ENCODE assay signal across 9 mouse cellular contexts in the genomic region with DNA sequence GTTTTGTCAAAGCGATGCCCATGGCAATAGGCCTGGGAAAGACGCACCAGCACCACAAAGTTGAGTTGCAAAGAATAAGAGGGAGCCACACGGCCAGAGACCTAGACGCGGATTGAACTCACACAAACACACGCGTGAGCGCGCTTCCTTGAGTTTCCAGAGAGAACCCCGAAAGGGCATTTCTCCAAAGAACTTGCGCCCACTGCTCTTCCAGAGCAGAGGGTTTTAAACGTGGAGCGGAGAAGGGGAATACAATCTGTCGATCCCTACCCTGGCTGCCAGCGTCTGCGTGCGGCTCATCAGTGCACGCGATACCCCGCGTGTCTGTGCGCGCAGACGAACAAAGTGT. TPM values are rescaled to one million over a fixed set of nuclear protein-coding genes. Genes with fewer than 3 reads are reported as not detected.
DNase-seq lines count a peak whose midpoint lies in the region; ATAC-seq lines count a peak whose summit lies in the region.
"Had no signal": no experiment of that assay in that cellular context is flagged by ENCODE, and none has a peak within 500 bp of the region (broad histone marks: within the 10 kb centered on the region; RNA-seq: fewer than 3 reads in every experiment).

No protein-coding gene starts in this region.

- H3K36me3 ChIP-seq in heart, embryonic 16.5 days (ENCODE audit: control insufficient read depth, insufficient read depth), result no peaks in the 10 kb centered on the region
- no peaks in the 10 kb centered on the region for H3K36me3 ChIP-seq in embryonic facial prominence, embryonic 11.5 days (replicated peaks; ENCODE audit: control insufficient read depth, insufficient read depth, low read depth, low read length)
- H3K36me3 ChIP-seq in intestine, embryonic 15.5 days, result no peaks in the 10 kb centered on the region
- no peaks in the 10 kb centered on the region for H3K36me3 ChIP-seq in neural tube, embryonic 12.5 days

- peak overlapping the region; percentile 52 for H3K4me3 ChIP-seq in heart, embryonic 16.5 days (ENCODE audit: low read length)
- H3K4me3 ChIP-seq in embryonic facial prominence, embryonic 11.5 days (ENCODE audit: low read depth, low read length), result peak overlapping the region; percentile 42
- H3K4me3 ChIP-seq in intestine, embryonic 15.5 days (replicated peaks), result peak overlapping the region; percentile 31; the same call in 1 of the 2 replicates
- H3K4me3 ChIP-seq in neural tube, embryonic 12.5 days, result peak overlapping the region; percentile 37

- no peak overlapping the region for H3K9ac ChIP-seq in heart, embryonic 16.5 days (ENCODE audit: low read length)
- H3K9ac ChIP-seq in embryonic facial prominence, embryonic 11.5 days (replicated peaks; ENCODE audit: low read length), result peak overlapping the region; percentile 52; the same call in 1 of the 2 replicates
- no peak overlapping the region for H3K9ac ChIP-seq in intestine, embryonic 15.5 days
- no peak overlapping the region for H3K9ac ChIP-seq in neural tube, embryonic 12.5 days

- H3K4me2 ChIP-seq in heart, embryonic 16.5 days (ENCODE audit: low read depth, low read length), result peak overlapping the region; percentile 69
- peak overlapping the region; percentile 77 for H3K4me2 ChIP-seq in embryonic facial prominence, embryonic 11.5 days (ENCODE audit: low read depth, low read length)
- H3K4me2 ChIP-seq in intestine, embryonic 15.5 days (replicated peaks), result peak overlapping the region; percentile 69
- peak overlapping the region; percentile 70 for H3K4me2 ChIP-seq in neural tube, embryonic 12.5 days (replicated peaks)

- no peak overlapping the region for H3K27ac ChIP-seq in heart, embryonic 16.5 days (ENCODE audit: low read length)
- H3K27ac ChIP-seq in embryonic facial prominence, embryonic 11.5 days (replicated peaks; ENCODE audit: low read depth, low read length), result no peak overlapping the region
- no peak overlapping the region for H3K27ac ChIP-seq in intestine, embryonic 15.5 days
- H3K27ac ChIP-seq in neural tube, embryonic 12.5 days, result no peak overlapping the region

- WGBS in heart, embryonic 16.5 days, result 1% methylated on average over 24 of the region's 24 CpGs
- WGBS in embryonic facial prominence, embryonic 11.5 days, result under 1% methylated on average over 24 of the region's 24 CpGs
- 1% methylated on average over 24 of the region's 24 CpGs for WGBS in intestine, embryonic 15.5 days
- WGBS in neural tube, embryonic 12.5 days, result 1% methylated on average over 24 of the region's 24 CpGs

- H3K4me1 ChIP-seq in heart, embryonic 16.5 days (ENCODE audit: control insufficient read depth, insufficient read depth, low read length), result peaks cover 12% of the 10 kb centered on the region
- H3K4me1 ChIP-seq in embryonic facial prominence, embryonic 11.5 days (ENCODE audit: control insufficient read depth, insufficient read depth, low read length), result peaks cover 9% of the 10 kb centered on the region; the same call in 1 of the 2 replicates
- H3K4me1 ChIP-seq in intestine, embryonic 15.5 days (replicated peaks), result peaks cover 11% of the 10 kb centered on the region; the same call in 1 of the 2 replicates
- peaks cover 29% of the 10 kb centered on the region for H3K4me1 ChIP-seq in neural tube, embryonic 12.5 days

- DNase-seq in heart, adult 8-10 months (ENCODE audit: low spot score), result no peak
- peak; percentile 16 for DNase-seq in embryonic facial prominence, embryonic 11.5 days (ENCODE audit: low spot score)
- DNase-seq in layer of hippocampus, postnatal 36 days, result no peak
- DNase-seq in ovary, postnatal 36 days (ENCODE audit: low spot score), result no peak
- DNase-seq: gastrocnemius, postnatal 10 days had no signal

- no peaks in the 10 kb centered on the region for H3K9me3 ChIP-seq in heart, embryonic 16.5 days (replicated peaks; ENCODE audit: control insufficient read depth, low read length)
- H3K9me3 ChIP-seq in embryonic facial prominence, embryonic 11.5 days (replicated peaks; ENCODE audit: control insufficient read depth, low read length), result no peaks in the 10 kb centered on the region
- H3K9me3 ChIP-seq in intestine, embryonic 15.5 days, result no peaks in the 10 kb centered on the region
- no peaks in the 10 kb centered on the region for H3K9me3 ChIP-seq in neural tube, embryonic 12.5 days

- H3K27me3 ChIP-seq in heart, embryonic 16.5 days (ENCODE audit: control insufficient read depth, insufficient read depth, low read length), result peaks cover 84% of the 10 kb centered on the region
- H3K27me3 ChIP-seq in embryonic facial prominence, embryonic 11.5 days (ENCODE audit: control insufficient read depth, insufficient read depth, low read length), result peaks cover 50% of the 10 kb centered on the region
- peaks cover 80% of the 10 kb centered on the region for H3K27me3 ChIP-seq in intestine, embryonic 15.5 days (replicated peaks)
- peaks cover 87% of the 10 kb centered on the region for H3K27me3 ChIP-seq in neural tube, embryonic 12.5 days (replicated peaks)

- no peak for ATAC-seq in heart, embryonic 16.5 days (replicated peaks; ENCODE audit: extremely low read depth, insufficient read depth, low FRiP score)
- no peak for ATAC-seq in embryonic facial prominence, embryonic 11.5 days (replicated peaks; ENCODE audit: insufficient number of reproducible peaks, low FRiP score, low TSS enrichment, low read depth)
- ATAC-seq in intestine, embryonic 15.5 days, result 0 out of 2 replicates have a peak, but pooled peaks have one; percentile 21
- no peak for ATAC-seq in neural tube, embryonic 12.5 days (ENCODE audit: low FRiP score, low read depth)
- ATAC-seq in erythroid progenitor cell, adult 5-6 weeks (replicated peaks; ENCODE audit: low FRiP score, poor library complexity, severe bottlenecking), result no peak

RNA-seq across cellular contexts. Expression of a gene that starts 0.9 kb away (rescaled TPM):
- not detected in 2 replicates for polyA plus RNA-seq in heart, embryonic 16.5 days (2015; fragmentation: Nextera tagmentation; extraction: Ambion mirVana)
- total RNA-seq in heart, adult 8-10 months (2022), result not detected
- polyA plus RNA-seq in embryonic facial prominence, embryonic 11.5 days (2014; fragmentation: Nextera tagmentation; extraction: Ambion mirVana), result 6.8 and 10.7 TPM in 2 replicates
- not detected in 2 replicates for polyA plus RNA-seq in intestine, embryonic 15.5 days (2015; fragmentation: Nextera tagmentation; extraction: Ambion mirVana)
- not detected in 2 replicates for polyA plus RNA-seq in neural tube, embryonic 12.5 days (2016; fragmentation: Nextera tagmentation; extraction: Ambion mirVana)
- under 1 TPM in 1 of 2 experiments, not detected in 1; 0.15 TPM for total RNA-seq in layer of hippocampus, postnatal 36 days (2021)
- total RNA-seq in erythroid progenitor cell, adult 5-6 weeks (2015; ENCODE audit: low replicate concordance), result not detected in 2 replicates
- total RNA-seq in erythroid progenitor cell, adult 5-6 weeks (2017; ENCODE audit: low replicate concordance), result not detected in 2 replicates
- total RNA-seq: gastrocnemius, postnatal 10 days had no signal
